Mouse (Mus musculus) layer of hippocampus, adult 11-12 months (tissue): ENCODE measurements around the gene Uap1.

Source experiments
- DNase-seq: peaks from one replicate; pipeline ENCODE4 v3.0.0; 2022; ENCODE audit warnings: low spot score

Gene Uap1

DNA sequence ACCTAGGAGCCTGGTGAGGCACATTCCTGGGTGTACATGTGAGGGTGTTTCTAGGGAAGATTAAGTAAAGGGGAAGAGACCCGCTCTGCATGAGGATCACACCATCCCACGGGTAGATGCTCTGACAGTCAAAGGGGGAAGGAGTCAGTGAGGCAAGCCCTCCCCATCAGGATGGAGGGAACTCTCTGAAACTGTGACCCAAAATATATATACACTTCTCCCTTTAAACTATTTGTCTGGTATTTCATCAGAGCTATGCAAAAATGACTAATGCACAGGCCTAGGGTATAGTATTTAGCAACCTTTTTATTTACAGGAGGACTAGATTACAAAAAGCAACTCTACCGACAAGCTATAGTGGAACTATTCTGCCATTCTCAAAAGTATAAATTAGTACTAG lies 9.8 kb downstream of the Uap1 start:
- DNase-seq, result no peak

GRCm38 (mm10) chr1:170164053-170164614 lies 10.6 kb downstream of the Uap1 start:
- DNase-seq, result no peak

- no peak for DNase-seq
Measured at GRCm38 (mm10) chr1:170163398-170163943, 11.3 kb downstream of the Uap1 start.

GRCm38 (mm10) chr1:170161852-170162251 lies 12.9 kb downstream of the Uap1 start:
- DNase-seq, result no peak

- no peak for DNase-seq
Measured at GRCm38 (mm10) chr1:170160397-170160938, 14.3 kb downstream of the Uap1 start.

DNA sequence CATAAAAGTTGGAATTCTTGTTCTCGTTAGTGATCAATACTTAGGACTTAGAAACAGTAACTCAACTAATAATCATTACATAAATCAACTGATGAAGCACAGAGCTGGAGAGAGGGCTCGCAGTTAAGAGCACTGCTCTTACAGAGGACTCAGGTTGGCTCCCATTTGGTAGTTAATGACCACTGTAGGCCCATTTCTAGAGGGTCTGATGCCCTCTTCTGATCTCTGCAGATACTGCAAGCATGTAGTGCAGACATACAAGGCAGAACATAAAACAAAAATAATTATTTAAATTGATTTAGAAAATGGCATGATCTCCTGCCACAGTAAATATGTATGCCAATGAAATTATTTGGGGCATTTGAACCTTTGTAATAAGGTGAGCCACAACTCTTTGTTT lies 15.1 kb downstream of the Uap1 start:
- no peak for DNase-seq

GRCm38 (mm10) chr1:170155761-170156160 lies 19.0 kb downstream of the Uap1 start:
- no peak for DNase-seq

GRCm38 (mm10) chr1:170155298-170155697 lies 19.5 kb downstream of the Uap1 start:
- no peak for DNase-seq

GRCm38 (mm10) chr1:170153986-170154385 lies 20.8 kb downstream of the Uap1 start:
- no peak for DNase-seq

GRCm38 (mm10) chr1:170152552-170152951 lies 22.2 kb downstream of the Uap1 start:
- no peak for DNase-seq

DNA sequence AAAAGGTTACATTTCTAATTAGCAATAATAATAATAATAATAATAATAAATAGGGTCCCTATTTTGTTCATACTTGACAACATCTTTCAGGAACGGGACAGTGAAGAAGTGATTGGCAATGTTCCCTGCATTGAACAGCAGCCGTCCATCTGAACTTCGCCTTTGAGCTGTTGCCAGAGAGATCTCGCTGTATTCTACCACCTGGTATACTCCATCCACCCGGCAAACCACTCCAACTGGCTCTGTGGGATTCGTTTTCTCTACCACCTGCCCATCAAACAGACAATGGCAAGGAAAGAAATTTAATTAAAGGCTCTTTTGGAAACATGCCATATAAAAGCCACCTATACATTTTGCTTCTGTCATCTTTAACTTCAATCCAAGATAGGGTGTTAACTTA lies 23.9 kb downstream of the Uap1 start:
- no peak for DNase-seq

GRCm38 (mm10) chr1:170149756-170150155 lies 25.0 kb downstream of the Uap1 start:
- no peak for DNase-seq

DNA sequence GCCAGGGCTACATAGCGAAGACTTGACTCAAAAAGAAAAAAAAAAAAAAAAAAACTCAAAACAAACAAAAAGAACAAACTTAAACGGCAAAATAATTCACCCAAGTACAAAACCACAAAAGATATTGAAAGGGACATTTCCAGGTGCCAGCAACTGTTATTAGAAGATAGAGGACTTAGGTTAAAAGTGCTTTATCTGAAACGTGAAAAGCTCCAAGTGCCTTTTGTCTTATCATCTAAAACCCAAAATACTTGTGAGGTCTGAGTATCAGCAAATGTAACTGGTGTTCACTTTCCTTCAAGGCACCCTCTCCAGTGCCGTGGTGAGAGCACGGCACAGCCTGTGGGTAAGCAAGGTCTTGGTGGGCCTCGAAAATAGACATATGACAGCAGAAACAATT lies 26.2 kb downstream of the Uap1 start:
- DNase-seq, result no peak

GRCm38 (mm10) chr1:170147651-170148448 lies 26.9 kb downstream of the Uap1 start:
- DNase-seq, result no peak

GRCm38 (mm10) chr1:170145606-170146005 lies 29.2 kb downstream of the Uap1 start:
- no peak for DNase-seq

DNA sequence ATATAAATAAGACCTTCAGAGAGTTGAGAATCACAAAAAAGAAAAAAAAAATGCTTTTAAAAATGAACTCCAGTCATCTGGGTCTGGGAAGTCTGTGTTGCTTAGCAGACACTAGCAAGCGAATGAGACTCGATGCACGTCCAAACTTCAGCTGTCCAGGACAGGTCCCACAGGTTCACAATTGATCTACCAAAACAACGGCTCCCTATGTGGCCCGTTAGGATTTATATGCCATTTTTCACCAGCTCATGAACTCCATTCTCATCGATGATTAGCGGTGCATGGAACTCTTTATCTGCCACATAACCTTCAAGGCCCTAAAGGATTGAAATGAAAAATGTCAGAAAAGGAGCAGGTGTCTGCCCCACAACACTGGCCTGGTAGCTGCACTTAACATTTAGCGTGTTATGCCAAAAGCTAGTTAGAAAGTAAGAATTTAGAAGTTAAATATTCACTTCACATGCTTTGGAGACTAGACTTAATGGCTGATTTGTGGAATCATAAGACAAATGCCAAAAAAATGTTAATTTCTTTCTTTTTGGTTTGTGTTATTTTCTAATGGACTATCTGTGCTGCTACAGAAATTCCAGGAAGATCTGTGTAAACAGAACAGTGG lies 32.4 kb downstream of the Uap1 start:
- DNase-seq, result no peak

GRCm38 (mm10) chr1:170141626-170142025 lies 33.1 kb downstream of the Uap1 start:
- no peak for DNase-seq

DNA sequence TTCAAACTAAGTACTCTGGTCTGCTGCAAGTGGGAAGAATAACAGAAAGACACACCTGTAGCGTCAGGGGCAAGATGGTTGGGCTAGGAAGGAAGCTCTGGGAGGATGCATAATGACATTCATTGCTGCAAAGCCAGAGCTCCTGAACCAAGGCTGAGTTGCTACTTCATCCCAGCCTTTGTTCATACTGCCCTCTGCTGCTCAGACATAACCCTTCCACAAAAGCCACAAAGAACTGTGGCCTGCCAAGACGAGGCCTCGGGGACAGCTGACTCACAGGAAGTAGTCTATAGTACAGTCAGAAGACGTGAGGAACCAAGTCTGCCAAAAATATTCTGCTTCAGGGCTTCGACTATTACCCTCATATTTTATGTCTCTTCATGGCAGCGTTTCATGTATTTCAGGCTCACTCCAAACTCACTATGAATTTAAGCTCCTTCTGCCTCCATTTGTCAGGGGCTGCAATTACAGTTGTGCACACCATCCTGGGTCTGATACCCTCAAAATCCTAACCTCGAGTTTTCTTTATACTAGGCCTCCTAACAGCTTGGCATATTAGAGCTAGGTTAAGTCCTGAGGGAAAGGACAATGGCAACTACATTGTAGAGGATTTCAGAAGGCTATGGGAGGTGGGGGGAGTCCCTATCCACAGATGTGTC lies 38.3 kb downstream of the Uap1 start:
- peak; percentile 78 for DNase-seq

DNA sequence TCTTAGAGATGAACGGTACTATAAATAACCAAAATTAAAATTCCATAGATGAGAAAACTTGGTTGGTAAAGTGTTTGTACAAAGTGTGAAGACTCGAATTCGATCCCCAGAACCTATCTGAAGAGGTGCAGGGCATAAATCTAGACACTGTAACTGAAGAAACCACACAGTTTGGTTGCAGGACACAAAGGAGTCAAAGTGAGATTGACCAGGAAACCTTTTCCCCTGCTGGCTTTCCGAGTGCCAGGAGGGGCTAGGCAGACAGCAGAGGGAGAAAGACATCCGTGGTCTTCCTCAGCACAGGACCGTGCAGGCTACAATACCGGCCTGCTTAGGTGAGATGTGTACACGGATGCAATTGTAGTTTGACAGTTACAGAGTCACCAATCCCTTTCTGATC lies 40.5 kb downstream of the Uap1 start:
- DNase-seq, result no peak

DNA sequence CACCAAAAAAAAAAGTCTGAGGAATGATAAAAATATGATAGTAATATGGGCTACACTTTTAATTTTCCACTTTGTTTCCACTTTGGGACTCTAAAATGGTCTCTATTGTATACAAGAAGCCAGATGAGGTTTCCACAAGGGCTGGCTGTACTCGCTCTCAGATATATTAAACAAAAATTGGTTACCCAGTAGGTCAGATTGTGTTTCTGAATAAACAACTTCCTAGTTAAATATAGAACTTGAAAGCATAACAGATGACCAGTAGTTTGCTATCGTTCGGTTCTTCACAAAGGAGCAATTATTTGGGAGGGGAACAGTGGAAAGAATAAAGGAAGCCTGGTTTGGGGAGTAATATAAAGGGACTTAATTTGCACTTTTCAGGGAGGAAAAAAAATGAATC lies 43.8 kb downstream of the Uap1 start:
- no peak for DNase-seq

DNA sequence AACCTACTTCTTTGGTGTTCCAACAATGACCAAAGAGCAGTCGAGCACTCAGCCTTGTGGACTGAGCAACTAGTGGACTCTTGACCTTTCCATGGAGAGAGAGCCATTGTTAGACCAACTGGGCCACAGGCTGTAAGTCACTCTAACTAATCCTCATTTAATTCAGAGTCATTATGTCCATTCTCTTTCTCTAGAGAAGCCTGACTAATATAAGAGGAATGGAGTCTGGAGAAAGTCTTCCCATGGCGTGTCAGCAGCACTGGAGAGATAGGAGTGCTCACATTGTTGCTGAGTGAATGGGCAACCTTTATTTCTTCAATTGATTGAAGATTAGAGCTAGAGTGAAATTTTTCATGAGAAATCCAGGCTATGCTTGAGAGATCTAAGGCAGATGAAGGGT lies 50.1 kb downstream of the Uap1 start:
- DNase-seq, result no peak

GRCm38 (mm10) chr1:170113616-170114015 lies 61.1 kb downstream of the Uap1 start:
- no peak for DNase-seq
